Mouse (Mus musculus) lung, embryonic 14.5 days (tissue): ENCODE measurements at regions not wholly inside any gene's neighbourhood (a gene's known extent, or its start where the extent isn't known, plus 50 kb on each side); places are given as distances from the start of the nearest gene placed in this dataset.

Experiments
- ATAC-seq: fragments of 200-750 bp; cut with Nextera tagmentation; 2 replicates; pipeline ENCODE4 v1.8.0; 2017; ENCODE audit warnings: mild to moderate bottlenecking, moderate TSS enrichment, moderate library complexity; ENCODE audit not compliant: insufficient read depth
- DNase-seq: peaks from one replicate; pipeline ENCODE4 v3.0.0-alpha.2; 2015
- H3K27ac ChIP-seq: fragments of 300-500 bp; sonication (generic); 2 replicates; pipeline ENCODE4 v1.5.1; 2014; ENCODE audit warnings: low read depth, mild to moderate bottlenecking, moderate library complexity
- H3K27me3 ChIP-seq: fragments of 300-500 bp; sonication (generic); 2 replicates; pipeline ENCODE4 v1.6.1; 2014; ENCODE audit warnings: low read length, control low read depth; ENCODE audit not compliant: insufficient read depth
- H3K36me3 ChIP-seq: fragments of 300-500 bp; sonication (generic); 2 replicates; pipeline ENCODE4 v1.6.1; 2014; ENCODE audit warnings: control low read depth; ENCODE audit not compliant: insufficient read depth
- H3K4me1 ChIP-seq: fragments of 300-500 bp; sonication (generic); 2 replicates; pipeline ENCODE4 v1.6.1; 2014; ENCODE audit warnings: antibody characterized with exemption, control low read depth; ENCODE audit not compliant: insufficient read depth
- H3K4me2 ChIP-seq: fragments of 300-500 bp; sonication (generic); 2 replicates; pipeline ENCODE4 v1.6.1; 2014; ENCODE audit warnings: mild to moderate bottlenecking
- H3K4me3 ChIP-seq: fragments of 300-500 bp; sonication (generic); 2 replicates; pipeline ENCODE4 v1.5.1; 2014; ENCODE audit warnings: low read depth, low read length
- H3K9ac ChIP-seq: fragments of 300-500 bp; sonication (generic); 2 replicates; pipeline ENCODE4 v1.6.1; 2014
- H3K9me3 ChIP-seq: fragments of 300-500 bp; sonication (generic); 2 replicates; pipeline ENCODE4 v1.6.1; 2016; ENCODE audit warnings: low read depth, low read length, control low read depth
- CTCF ChIP-seq: IDR thresholded peaks from 2 replicates; pipeline ENCODE4 v1.5.1; 2016; ENCODE audit warnings: antibody characterized with exemption, low read depth
- WGBS: fragments of 180-500 bp; shearing (Covaris S2); extraction: QIAGEN DNeasy Blood & Tissue Kit; methylation state at CpG from one replicate; pipeline ENCODE4 v1.1.7; 2014; 5-methylcytosine and 5-hydroxymethylcytosine counted together

- TF ChIP-seq CTCF = no peak
- 22% methylated on average over 2 of the region's 2 CpGs for WGBS
- no peak for ATAC-seq
- H3K4me1 ChIP-seq = no peaks in the 10 kb centered on the region
- no peak overlapping the region for H3K9ac ChIP-seq
- no peak overlapping the region for H3K4me2 ChIP-seq
- no peaks in the 10 kb centered on the region for H3K36me3 ChIP-seq
- no peaks in the 10 kb centered on the region for H3K27me3 ChIP-seq
- no peak overlapping the region for H3K4me3 ChIP-seq
- no peaks in the 10 kb centered on the region for H3K9me3 ChIP-seq
- DNase-seq = no peak
- H3K27ac ChIP-seq = no peak overlapping the region
Measured at GRCm38 (mm10) chr7:49704635-49705034, 54.3 kb upstream of the Htatip2 start.

DNA sequence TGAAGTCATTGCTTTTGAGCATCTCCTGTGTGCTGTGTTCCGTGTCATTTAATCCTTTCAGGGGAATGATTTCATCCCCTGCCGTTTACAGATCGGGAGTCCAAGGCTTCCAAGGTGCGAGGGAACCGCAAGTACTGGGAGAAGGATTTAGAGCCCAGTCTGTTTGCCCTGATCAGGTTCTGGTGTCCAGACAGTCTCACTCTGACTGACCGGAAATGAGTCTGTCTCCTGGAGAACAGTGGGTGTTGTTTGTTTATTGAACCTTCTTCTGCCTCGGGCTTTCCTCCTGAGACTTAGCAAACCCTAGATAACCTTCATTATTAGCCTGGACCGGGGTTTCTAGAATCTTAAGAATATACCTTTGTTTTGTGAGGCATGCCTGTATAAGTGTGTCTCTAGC, 58.2 kb upstream of the Htatip2 start:
- Histone ChIP-seq H3K36me3 (no peaks in the 10 kb centered on the region), H3K9ac (no peak overlapping the region), H3K4me2 (no peak overlapping the region), H3K4me1 (no peaks in the 10 kb centered on the region), H3K27ac (no peak overlapping the region), H3K9me3 (no peaks in the 10 kb centered on the region), H3K4me3 (no peak overlapping the region), H3K27me3 (no peaks in the 10 kb centered on the region)
- TF ChIP-seq CTCF = no peak
- WGBS = 20% methylated on average over 8 of the region's 8 CpGs
- DNase-seq (peak; percentile 8), ATAC-seq (no peak)

- WGBS = 94% methylated on average over 15 of the region's 15 CpGs
- H3K27me3 ChIP-seq = no peaks in the 10 kb centered on the region
- no peaks in the 10 kb centered on the region for H3K9me3 ChIP-seq
- no peak overlapping the region for H3K4me2 ChIP-seq
- ATAC-seq = no peak
- H3K9ac ChIP-seq = no peak overlapping the region
- H3K4me3 ChIP-seq = no peak overlapping the region
- no peaks in the 10 kb centered on the region for H3K4me1 ChIP-seq
- TF ChIP-seq CTCF = no peak
- no peaks in the 10 kb centered on the region for H3K36me3 ChIP-seq
- H3K27ac ChIP-seq = no peak overlapping the region
- no peak for DNase-seq
Measured at GRCm38 (mm10) chr7:49700024-49700390, 58.9 kb upstream of the Htatip2 start.

- Histone ChIP-seq H3K4me2 (no peak overlapping the region), H3K27me3 (no peaks in the 10 kb centered on the region), H3K9me3 (no peaks in the 10 kb centered on the region), H3K4me3 (no peak overlapping the region), H3K4me1 (no peaks in the 10 kb centered on the region), H3K27ac (no peak overlapping the region), H3K36me3 (no peaks in the 10 kb centered on the region), H3K9ac (no peak overlapping the region)
- ATAC-seq (no peak), DNase-seq (no peak)
- 82% methylated on average over 13 of the region's 13 CpGs for WGBS
- TF ChIP-seq CTCF = no peak
Measured at GRCm38 (mm10) chr7:49699107-49700023, 59.5 kb upstream of the Htatip2 start.

DNA sequence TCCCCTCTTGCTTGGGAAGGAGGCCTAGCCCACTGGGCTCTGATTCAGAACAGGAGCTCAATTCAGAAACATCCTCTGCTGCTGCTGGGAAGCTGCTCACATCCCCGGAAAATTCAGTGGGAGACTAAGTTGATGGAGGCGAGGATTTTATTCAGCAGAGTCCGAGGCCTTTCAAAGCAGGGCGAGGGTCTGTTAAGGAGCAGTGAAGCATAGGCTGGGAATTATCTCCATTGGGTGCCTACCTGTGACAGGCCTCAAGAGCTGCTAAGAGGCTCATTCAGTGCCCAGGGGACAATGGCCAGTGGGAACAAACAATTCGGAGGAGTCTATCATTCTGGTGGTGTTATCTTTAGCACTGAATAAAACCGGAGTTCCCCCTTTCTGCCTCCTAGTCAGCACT, 59.6 kb upstream of the Dbx1 start:
- ATAC-seq = no peak

DNA sequence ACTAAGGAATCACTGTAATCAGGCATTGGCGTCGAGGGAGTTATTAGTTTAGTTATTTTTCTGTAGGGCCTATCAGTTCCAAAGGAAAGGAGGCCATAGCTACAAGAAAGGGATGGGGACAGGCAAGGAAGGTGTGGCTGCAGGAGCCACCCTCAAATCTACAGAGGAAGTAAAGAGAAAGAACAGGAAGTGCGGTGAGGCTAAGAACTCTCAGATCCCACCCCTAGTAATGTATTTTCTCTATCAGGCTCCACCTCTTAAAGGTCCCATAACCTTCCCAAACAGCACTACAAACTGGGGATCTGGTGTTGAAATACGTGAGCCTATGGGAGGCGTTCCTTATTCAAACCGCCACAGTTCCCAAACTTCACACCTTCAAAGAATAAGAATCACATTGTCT, 52.9 kb upstream of the Dbx1 start:
- H3K4me2 ChIP-seq = 0 out of 2 replicates have a peak overlapping the region, but pooled peaks have one; percentile 18
- peaks cover 12% of the 10 kb centered on the region; the same call in 1 of the 2 replicates for H3K27me3 ChIP-seq
- H3K4me3 ChIP-seq = no peak overlapping the region
- ATAC-seq (no peak), DNase-seq (no peak)
- TF ChIP-seq CTCF = no peak
- H3K36me3 ChIP-seq = no peaks in the 10 kb centered on the region
- H3K4me1 ChIP-seq = no peaks in the 10 kb centered on the region
- no peak overlapping the region for H3K9ac ChIP-seq
- no peaks in the 10 kb centered on the region for H3K9me3 ChIP-seq
- no peak overlapping the region for H3K27ac ChIP-seq
- WGBS = 37% methylated on average over 6 of the region's 6 CpGs

More for the DNA sequence above, 59.6 kb upstream of the Dbx1 start:
- Histone ChIP-seq H3K27ac (no peak overlapping the region), H3K4me3 (no peak overlapping the region), H3K4me2 (no peak overlapping the region), H3K9ac (no peak overlapping the region), H3K36me3 (no peaks in the 10 kb centered on the region), H3K9me3 (no peaks in the 10 kb centered on the region), H3K4me1 (no peaks in the 10 kb centered on the region), H3K27me3 (no peaks in the 10 kb centered on the region)
- no peak for TF ChIP-seq CTCF
- WGBS = 45% methylated on average over 6 of the region's 6 CpGs
- no peak for DNase-seq

DNA sequence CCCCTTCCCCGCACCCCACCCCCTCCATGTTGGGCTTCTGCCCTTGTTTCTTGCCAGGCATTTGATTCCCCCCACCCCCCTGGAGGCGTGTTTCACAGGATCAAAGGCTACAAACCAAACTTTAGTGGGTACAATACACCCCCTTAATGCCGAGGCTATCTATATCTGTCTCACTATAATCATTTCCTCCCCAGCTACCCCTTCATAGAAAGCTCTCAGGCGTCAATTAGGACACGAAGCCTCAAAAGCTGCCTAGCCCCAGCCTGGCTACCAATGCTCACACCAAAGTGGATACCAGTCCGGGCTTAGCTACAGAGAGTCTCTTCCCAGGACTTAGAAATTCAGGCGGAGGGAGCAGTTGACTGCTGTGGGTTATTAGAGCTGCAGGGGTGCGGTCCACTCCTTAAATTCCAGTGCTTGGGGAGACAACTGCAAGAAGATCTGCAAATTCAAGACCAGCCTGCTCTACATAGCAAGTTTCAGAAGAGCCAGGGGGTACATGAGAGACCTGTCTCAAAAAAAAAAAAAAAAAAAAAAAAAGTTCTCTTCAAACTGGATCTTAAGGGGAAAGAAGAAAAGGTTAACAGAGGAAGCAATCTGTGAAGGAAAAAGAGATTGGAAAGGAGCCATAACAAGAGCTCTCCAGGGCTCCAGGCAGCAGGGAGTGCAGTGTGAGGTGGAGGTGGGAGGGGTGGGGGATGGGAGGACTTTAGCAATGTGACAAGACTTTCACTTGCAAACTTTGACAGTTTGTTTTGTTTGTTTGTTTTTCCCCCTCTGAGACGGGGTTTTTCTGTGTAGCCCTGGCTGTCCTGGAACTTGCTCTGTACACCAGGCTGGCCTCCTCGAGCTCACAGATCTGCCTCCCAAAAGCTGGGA, 52.1 kb upstream of the Dbx1 start:
- no peak; the same call in 1 of the 2 replicates for ATAC-seq
- peaks cover 19% of the 10 kb centered on the region; the same call in 1 of the 2 replicates for H3K27me3 ChIP-seq
- no peaks in the 10 kb centered on the region for H3K9me3 ChIP-seq
- 9% methylated on average over 9 of the region's 10 CpGs for whole genome bisulfite sequencing
- H3K27ac ChIP-seq = no peak overlapping the region
- H3K4me1 ChIP-seq = no peaks in the 10 kb centered on the region
- no peak overlapping the region for H3K9ac ChIP-seq
- no peaks in the 10 kb centered on the region for H3K36me3 ChIP-seq
- H3K4me3 ChIP-seq = no peak overlapping the region
- H3K4me2 ChIP-seq = peak overlapping the region; percentile 37
- DNase-seq = no peak
- TF ChIP-seq CTCF = no peak
